Mouse (Mus musculus) left cerebral cortex, adult 2 months (tissue): ENCODE measurements at regions not wholly inside any gene's neighbourhood (a gene's known extent, or its start where the extent isn't known, plus 50 kb on each side); places are given as distances from the start of the nearest gene placed in this dataset.

Source experiments
- DNase-seq, 2 experiments: peaks; one replicate each; pipeline ENCODE4 v3.0.0; 2021 to 2022; ENCODE audit warnings: low spot score in 2 of 2, mixed read lengths in 1 of 2; ENCODE audit errors: extremely low spot score in 1 of 2
- H3K27ac ChIP-seq: fragments of 200-600 bp; 2 replicates; pipeline ENCODE4 v1.8.1; 2022
- H3K4me3 ChIP-seq: fragments of 200-600 bp; 2 replicates; pipeline ENCODE4 v1.8.1; 2022
- CTCF ChIP-seq: fragments of 200-600 bp; IDR thresholded peaks from 2 replicates; pipeline ENCODE4 v1.8.1; 2022; ENCODE audit warnings: antibody characterized with exemption, mild to moderate bottlenecking, moderate library complexity
- intact Hi-C: fragments of 180-260 bp; cut with DNase I; formaldehyde crosslinking; loops from one replicate; pipeline ENCODE4 v1.15.1; 2025

DNA sequence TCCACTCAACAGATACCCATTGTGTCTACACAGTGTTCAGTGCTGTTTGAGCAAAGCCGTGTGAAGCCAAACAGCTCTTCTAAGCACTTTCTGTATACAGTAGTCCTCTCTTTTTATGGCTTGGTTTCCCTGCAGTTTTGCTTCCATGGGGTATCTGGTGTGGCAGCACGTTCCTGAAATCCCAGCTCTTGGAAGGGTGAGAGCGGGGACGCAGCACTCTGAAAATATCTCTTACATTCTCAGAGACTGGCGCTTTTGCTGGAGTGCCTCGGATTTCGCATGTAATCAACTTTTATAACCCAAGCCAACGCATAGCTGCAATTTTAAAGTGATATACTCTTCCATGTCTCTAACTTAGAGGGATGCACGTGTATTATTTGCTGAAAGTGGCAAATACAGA, 64.0 kb upstream of the Zc3h12a start:
- intact Hi-C loops: no loop called here
- DNase-seq: no peak
- H3K27ac ChIP-seq: peak overlapping the region; percentile 68

GRCm38 (mm10) chr4:125191010-125191409, 63.4 kb upstream of the Zc3h12a start:
- peak; percentile 63 to 73 for DNase-seq
- Histone ChIP-seq H3K4me3 (no peak overlapping the region), H3K27ac (peak overlapping the region; percentile 68)
- intact Hi-C loops: no loop called here
- TF ChIP-seq CTCF: no peak

More for the DNA sequence above, 64.0 kb upstream of the Zc3h12a start:
- H3K4me3 ChIP-seq: no peak overlapping the region
- TF ChIP-seq CTCF: no peak

GRCm38 (mm10) chr4:125189971-125190370, 62.3 kb upstream of the Zc3h12a start:
- H3K27ac ChIP-seq: no peak overlapping the region
- no peak for DNase-seq
- no peak for TF ChIP-seq CTCF
- intact Hi-C loops: no loop called here
- H3K4me3 ChIP-seq: no peak overlapping the region

DNA sequence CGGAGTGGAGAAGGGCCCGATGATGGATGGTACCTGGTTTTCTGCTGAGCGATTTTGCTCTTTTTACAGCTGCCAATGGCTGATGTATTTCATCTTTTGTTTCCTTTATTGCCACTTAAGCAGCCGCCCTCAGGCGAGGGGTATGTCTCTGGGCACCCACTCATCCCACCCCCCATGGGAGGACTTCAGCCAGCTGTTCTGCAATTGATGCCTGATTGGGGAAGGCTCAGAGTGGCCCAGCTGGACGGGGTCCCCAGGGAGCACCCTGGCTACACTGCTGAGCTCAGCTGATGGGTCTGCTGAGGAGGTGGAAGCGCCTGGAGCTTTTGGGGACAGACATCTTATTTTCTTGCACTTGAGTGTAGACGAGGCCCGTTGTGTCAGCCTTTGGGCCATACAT, 58.6 kb upstream of the Zc3h12a start:
- DNase-seq: no peak
- intact Hi-C loops: no loop called here
- Histone ChIP-seq H3K4me3 (no peak overlapping the region), H3K27ac (no peak overlapping the region)
- no peak for TF ChIP-seq CTCF

DNA sequence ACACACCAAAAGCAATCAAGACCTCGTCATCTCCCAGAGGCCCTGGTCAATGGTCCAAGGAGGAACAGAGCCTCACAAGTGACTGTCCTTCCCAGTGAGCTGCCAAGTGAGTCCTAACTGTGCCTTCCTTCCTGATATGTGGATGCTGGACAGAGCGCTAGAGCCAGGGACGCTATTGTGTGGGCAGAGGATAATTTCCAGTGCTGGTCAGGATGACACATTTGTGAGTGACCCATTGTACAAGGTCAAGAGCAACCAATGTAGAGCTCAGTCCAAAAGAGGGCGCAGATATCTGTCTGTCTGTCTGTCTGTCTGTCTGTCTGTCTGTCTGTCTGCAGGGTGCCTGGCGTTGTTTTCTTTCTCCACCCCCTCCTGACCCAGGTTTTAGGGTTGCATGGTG, 57.4 kb upstream of the Zc3h12a start:
- Histone ChIP-seq H3K4me3 (no peak overlapping the region), H3K27ac (no peak overlapping the region)
- intact Hi-C loops: no loop called here
- TF ChIP-seq CTCF: no peak
- DNase-seq: no peak

DNA sequence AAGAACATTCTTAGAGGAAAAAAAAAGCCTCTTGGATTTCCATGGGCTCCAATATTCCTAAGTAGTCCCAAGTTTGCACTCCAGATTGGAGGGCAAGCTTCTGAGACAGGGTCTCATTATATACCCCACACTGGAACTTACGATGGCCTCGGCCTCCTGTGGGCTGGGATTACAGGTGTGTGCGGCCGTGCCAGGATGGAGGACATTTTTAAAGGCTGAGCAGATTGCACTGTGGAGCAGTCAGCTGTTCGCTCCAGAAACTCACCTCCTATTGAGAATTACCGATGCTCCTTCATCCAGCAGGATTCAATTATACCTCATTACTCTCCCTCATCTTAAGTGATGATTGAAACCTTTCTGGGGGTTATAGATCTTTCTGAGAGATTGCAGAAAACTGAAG, 53.3 kb upstream of the Zc3h12a start:
- no peak for TF ChIP-seq CTCF
- no peak for DNase-seq
- H3K27ac ChIP-seq: no peak overlapping the region
- no peak overlapping the region for H3K4me3 ChIP-seq
- intact Hi-C loops: no loop called here

- Histone ChIP-seq H3K27ac (no peak overlapping the region), H3K4me3 (no peak overlapping the region)
- intact Hi-C loops: no loop called here
- no peak for DNase-seq
- TF ChIP-seq CTCF: no peak
Observed at GRCm38 (mm10) chr4:125178552-125178951, 50.9 kb upstream of the Zc3h12a start.

DNA sequence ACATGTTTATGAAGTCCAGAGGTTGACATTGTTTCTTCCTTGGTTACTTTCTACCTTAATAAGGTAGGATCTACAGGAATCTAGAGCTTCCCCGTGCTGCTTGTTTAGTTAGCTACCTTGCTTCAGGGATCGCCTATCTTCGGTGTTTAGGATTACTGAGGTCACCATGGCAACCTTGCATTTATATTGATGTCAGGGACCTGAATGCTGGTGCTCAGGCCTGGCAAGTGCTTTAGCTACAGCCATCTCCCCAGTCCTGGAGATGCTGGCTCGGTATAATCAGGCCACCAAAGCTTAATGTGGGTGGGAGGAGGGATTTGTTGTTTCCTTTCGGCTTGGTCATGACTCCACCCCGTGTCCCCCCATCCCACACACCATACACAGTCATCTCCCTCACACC, 50.0 kb upstream of the Zc3h12a start:
- no peak for DNase-seq
- no peak overlapping the region for H3K4me3 ChIP-seq
- H3K27ac ChIP-seq: no peak overlapping the region
- no peak for TF ChIP-seq CTCF
- intact Hi-C loops: no loop called here
